Mouse (Mus musculus) B cell, adult 2 months (primary cell): Measurements from ENCODE around the gene Bicra.

Source experiments
- DNase-seq, 2 experiments: peaks; one replicate each; pipeline ENCODE4 v3.0.0; 2022

Gene Bicra

DNA sequence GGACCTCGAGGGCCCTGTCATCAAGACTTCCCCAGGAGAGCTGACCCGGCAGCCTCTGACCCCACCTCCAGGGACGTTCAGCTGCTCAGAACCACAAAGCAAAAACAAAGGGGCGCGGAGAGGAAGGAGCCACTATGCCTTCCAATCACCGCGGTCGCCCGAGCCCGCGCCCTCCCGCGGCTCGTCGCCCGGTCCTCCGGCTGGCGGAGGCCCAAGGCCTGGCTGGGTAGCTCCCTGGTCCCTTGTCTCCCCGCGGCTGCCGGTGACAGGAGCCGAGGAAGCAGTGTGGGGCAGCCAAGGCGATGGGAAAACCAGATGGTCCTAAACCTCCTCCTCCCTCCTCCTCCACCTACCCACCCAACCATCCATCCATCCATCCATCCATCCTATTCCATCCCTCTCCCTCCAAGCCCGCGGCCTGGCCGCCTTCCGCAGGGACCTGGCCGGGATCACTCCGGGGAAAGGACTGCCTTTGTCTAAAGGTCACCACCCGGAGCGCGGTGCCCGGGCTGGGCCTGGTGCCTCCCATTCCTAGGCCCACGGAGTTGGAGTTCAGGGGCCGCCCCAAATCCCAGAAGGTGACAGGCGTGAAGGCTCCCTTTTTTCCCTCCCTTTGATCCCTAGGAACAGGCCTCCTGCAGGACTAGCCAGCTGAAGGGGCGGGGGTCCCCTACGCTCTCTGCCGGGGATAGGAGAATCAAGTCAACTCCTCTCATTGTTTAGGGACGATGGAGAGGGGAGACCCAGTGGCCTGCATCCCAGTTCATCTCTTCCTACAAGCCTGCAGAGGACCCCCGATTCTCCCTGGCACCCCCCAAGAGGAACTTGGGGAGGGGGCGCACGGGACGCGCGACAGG lies 1.0 kb downstream of the Bicra start:
- peak; percentile 71 to 75 for DNase-seq

DNA sequence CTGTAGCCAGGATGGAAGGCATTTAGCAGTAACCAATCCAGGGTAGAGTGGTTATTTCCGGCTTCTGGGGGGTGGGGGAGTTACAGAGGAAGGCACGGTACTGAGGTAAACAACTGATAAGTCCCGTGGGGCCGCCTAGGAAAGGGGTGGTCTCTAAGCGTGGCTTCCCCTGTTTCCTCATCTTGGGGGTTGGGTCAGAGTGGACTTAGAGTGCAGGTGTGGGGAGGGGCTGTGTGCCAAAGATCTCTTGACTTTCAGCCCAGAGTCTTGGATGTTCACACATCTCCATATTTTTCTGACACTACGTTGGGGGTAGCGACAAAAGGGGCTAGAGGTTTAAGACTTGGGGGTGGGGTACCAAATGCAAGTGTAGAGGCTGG lies 1.6 kb downstream of the Bicra start:
- peak; percentile 83 to 87 for DNase-seq

DNA sequence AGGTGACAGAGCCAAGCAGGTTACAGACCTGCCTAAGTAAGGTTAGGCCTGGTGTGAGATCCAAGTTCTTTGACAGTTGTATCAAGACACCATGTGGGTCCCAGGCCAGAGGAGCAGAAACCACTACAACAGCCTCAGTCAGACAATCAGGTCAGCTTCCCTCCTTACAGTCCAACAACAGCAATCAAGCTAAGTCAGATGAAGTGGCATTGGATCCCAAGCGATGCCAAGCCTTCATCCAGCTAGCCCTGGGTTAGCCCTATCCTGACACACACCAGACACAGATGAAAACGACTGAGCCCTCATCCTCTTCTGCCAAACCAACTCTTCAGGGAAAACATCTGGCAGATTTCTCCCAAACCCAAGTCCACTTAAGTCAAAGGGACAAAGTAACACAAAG lies 2.2 kb downstream of the Bicra start:
- peak in 1 of 2 experiments; percentile 17 for DNase-seq

DNA sequence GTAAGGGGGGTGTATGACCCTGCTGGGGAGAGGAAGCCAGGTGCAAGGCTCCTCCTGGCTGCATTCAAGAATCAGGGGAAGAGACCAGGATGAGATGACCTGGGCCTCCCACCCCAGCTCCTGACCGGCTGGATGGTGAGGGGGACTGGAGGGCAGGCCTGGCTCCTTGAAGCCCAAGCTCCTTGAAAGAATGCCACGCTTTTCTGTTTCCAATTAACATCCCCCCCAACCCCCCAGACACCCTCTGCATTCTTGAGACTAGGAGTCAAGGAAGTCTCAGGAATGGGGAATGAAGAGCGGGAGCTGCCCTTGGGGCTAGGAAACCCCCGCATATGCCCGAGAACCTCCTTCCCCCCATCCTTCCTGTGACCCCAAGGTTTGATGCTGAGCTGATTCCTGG lies 3.2 kb downstream of the Bicra start:
- DNase-seq: no peak

DNA sequence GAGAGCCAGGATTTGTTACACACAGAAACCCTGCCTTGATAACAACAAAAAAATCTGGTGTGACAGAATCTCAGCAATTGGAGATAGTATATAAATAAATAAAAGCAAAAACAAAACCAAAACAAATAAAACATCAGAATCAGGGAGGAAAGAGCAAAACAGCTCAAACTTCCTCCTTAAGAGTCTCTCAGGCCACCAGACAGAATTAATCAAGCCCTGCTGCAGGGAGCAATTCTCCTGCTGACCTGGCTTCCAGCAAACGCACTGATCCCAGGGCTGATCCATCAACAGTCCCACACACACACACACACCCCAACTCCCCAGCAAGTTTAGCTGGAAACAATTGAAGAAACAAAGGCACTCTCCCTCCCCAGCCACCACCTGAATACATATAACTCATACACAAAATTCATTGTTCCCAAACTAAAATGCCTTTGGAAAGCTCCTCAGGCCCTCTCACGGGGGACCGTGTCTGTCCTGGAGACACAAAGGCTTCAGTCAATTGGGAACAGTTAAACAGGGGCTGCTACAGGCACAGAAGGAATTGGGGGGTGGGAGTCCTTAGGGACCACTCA lies 3.8 kb downstream of the Bicra start:
- no peak for DNase-seq

DNA sequence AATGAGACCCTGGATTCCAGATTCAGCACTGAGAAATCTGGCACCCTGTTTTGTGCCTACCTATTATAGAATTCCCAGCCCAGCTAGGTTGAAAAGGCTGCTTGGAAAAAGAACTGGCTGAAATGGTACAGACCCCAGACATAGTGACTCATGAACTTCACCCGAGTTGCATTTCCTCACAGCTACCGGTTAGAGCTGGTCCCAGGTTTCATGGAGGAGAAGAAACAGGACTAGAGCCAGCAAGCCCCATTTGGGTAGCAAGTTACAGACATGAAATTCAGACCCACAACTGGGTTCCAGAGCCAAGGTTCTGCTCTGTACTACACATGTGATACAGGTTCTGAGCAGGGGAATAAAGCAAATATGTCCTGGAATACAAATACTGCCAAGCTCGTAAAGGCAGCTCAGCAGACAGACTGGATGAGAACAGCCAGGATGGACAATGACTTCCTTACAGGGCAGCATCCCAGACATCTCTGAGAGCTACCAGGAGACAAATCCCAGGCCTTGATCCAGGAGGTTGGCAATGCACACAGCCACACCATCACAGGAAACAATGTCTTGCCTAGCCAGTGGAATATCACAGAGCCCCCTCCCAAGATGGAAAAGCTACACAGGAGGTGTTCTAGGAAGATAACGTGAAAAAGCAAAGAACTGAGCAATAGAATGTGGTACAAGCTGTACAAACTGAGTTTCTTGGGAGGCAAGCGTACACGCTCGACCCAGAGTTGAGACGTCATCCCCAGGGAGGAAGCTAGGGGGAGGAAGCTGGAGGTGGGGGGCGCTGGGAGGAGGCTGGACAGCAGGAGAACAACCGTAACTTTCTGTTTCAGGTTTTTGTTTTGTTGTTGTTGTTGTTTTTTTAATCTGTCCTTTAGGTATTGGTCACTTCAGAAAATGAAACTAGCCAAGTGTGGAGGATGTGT lies 4.6 kb downstream of the Bicra start:
- DNase-seq: no peak

DNA sequence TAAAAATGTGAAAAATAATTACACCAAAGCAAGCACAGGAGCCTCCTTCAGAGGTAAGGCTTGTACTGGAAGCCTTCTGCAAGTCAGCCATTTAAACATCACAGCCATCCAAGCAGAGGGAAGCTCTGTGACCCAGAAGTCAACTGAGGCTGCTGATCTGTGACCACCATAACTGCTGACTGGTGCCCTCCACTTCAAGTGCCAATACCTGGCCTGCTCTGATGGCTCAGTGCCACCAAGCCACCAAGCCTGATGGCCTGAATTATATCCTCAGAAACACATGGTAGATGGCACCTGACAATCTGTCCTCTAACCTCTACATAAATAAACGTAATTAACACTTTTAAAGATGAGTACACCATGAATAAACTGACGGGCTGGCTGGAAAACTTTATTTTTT lies 6.5 kb downstream of the Bicra start:
- no peak for DNase-seq

DNA sequence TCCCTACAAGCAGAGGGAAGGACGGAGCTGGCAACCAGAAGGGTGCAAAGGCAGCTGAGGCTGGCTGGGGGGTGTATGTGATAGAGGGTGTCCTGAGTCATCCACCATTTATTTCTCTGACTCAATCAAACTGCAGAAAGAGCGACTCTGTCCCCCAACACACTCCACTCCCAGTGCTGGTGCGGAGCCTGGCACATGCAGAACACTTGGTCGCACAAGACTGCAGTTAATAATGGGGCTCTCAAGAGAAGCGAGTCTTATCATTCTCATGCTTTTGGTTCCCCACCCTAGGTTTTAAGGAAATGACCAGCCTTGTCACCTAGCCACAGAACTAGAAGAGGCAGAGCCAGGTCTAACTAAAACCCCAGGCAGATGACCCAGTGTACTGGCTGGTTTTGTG lies 8.4 kb downstream of the Bicra start:
- DNase-seq: no peak

DNA sequence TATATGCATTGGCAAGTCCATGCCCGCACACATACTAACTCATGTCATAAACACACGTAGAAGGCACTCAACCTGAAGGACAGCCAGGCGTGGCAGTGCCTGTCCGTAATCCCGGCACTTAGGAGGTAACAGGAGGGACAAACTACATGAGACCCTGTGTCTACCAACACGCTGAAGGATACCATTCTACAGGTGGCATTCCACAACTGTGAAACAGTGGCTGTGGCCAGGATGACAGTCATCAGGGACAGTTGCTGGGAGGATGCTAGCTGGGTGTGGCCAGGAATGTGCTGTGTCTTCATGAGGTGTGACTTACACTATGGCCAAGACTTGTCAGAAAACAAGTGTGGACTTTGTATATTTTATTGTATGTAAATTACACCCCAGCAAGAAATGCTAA lies 10.7 kb downstream of the Bicra start:
- DNase-seq: no peak

DNA sequence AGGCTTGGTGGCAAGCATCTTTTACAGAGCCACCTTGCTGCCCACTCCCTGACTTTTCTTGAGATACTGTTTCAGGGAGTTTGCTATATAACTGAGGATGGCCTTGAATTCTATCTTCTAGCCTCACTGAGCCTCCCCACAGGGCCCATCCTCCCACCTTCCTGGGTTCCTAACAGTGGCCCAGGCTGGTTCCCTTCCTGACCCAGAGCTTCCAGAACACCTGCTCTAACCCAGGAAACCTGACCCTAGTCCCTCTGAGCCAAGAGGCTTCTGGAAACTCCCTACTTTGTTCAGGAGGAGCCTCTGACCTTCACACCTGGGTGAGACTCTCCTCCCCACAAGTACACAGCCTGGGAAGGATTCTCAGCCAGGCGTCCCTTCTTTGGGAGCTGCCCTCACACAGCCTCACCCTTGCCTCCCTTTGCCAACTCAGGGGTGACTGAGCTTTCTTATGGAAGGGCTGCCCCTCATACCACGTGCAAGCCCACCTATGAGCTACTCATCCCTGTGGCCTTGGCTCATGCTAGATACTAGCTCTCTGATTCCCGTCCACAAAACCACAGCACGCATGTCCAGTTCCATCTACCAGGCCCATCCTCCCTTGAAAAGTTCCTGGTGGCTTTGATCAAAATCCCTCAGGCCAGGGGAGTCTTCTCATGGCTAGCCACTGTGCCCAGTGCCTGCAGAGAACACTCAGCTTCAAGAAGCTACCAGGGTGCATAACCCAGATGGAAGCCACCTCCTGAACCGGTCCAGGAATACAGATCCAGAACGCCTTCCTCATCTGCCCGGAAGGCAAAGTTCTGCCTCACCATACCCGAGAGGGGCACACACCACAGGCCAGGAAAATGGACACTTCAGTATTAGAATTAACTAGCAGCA lies 13.9 kb downstream of the Bicra start:
- no peak for DNase-seq

DNA sequence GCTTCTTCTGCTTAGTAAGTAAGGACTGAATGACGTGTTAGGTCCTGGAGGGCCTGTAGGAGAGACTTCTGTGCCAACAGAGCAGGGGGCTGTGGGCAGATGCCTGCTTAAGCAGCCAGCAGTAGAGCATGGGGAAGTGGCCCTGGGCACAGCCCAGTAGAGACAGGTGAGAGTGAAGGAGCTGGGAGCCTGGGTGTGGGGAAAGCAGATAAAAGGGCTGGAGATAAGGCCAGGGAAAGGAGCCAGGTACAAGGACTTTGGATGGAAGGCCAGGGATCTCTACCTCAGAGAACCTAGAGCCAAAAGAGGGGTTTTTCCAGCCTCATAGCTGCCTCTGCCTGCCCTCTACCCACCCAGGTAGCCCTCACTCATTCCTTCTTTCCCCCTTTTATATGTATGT lies 14.7 kb downstream of the Bicra start:
- no peak for DNase-seq

DNA sequence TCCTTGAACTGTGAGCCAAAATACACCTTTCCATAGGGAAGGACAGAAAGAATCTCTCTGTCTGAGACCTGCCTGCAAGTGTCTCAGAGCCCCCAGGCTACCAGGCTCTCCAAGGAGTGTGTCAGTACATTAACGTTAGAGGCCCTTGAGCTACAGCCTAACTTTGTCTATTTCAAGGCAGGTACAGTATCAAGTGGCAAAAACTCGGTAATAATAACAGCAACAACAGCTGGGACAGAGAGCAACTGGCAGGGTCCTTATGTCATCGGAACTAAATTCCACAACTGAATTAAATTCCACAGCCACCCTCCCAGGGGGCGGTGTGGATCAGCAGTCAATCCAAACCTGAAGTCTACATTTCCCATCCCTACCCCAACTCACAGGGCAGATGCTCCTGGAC lies 16.6 kb downstream of the Bicra start:
- no peak for DNase-seq

DNA sequence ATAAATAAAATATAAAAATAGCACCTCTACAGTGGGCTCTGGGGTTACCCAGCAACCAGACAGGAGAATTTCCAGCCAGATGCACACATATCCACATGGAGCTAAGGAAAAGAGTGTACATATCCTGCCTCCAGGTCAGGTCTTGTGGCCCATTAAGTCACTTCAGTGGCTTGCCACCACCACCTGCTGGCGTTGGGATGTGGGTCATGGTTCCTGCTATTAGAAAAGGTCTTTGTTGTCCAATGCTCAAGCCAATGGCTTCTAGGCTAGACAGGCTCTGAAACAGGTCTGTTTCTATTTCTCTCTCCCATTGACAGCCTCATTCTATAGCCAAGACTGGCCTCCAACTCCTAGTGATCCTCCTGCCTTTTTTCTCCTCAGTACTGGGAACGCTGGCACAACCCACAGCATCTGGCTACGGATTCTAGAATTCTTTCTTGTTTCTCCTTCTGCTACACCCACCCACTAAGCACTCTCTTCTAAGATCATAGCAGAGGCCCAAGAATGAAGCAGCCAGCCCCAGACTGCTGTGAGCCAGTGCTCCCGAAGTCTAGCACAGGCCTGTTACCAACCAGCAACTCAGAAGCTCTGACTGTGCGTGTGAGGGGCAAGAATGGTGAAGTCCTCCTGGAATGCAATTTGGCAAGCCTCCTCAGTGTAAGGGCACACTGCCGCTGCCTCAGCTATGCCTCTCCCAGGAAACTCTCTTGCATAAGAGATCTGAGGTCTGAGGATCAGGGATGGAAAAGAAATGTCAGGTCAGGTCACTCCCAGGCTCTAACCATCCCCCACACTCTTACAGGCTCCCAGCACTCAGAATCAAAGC lies 19.4 kb downstream of the Bicra start:
- DNase-seq: no peak

DNA sequence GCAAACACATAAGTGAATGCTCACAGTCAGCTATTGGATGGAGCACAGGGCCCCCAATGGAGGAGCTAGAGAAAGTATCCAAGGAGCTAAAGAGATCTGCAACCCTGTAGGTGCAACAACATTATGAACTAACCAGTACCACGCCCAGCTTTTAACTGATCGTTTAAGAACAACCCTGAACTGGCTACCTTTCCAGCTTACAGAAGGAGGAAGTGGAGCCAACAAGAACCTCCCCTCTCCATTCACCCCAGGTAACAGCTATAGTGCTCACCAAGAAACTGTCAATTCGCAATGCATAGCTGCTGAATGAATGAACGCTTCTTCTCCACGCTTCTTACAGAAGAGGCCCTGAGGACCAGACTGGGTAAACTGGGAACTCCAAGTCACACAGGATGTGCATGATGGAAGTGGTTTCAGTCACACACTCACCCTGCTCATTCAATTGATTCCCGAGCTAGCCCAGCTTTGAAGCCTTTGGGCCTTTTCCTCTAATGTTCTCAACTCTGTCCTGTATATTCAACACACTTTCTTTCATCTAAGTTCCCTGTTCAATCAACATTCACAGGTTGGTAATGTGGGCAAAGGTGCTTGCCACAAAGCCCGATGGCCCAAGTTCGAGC lies 23.0 kb downstream of the Bicra start:
- no peak for DNase-seq

DNA sequence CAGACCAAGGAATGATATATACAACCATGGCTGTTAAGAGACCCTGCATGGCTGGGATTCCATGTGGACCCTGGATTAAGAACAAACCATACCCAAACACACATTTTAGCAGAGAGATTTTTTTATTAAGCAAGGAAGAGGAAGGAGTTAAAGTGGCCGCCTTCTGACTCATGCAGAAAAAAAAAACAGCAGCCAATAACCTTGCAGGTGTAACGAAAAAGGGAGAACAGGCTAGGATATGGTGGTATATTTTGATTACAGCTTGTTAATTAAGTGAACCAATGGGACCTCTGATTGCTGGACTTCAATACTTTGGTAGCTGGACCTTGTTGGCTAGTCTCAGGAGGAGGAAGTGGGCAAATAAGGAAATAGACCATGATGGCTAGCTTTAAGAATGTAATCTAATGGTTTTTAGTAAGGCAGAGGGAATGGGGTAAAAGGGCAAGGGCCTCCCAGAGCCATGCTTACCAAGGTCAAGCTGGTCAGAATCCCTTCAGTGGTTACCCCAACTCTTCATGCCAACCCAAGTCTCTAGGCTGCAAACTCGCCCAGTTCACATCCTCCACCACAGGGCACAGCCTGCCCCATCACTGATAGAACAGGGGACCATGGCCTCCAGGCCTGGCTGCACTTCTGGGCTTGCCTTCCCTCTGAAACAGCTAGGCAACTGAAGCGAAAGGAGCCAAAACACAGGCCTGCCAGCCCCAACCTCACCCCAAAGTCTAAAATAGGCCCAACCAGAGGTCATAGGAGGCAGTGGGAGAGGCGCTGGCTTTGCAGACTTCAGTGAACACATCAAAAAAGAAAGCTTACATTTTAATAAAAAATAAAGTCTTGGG lies 28.2 kb downstream of the Bicra start:
- no peak for DNase-seq

DNA sequence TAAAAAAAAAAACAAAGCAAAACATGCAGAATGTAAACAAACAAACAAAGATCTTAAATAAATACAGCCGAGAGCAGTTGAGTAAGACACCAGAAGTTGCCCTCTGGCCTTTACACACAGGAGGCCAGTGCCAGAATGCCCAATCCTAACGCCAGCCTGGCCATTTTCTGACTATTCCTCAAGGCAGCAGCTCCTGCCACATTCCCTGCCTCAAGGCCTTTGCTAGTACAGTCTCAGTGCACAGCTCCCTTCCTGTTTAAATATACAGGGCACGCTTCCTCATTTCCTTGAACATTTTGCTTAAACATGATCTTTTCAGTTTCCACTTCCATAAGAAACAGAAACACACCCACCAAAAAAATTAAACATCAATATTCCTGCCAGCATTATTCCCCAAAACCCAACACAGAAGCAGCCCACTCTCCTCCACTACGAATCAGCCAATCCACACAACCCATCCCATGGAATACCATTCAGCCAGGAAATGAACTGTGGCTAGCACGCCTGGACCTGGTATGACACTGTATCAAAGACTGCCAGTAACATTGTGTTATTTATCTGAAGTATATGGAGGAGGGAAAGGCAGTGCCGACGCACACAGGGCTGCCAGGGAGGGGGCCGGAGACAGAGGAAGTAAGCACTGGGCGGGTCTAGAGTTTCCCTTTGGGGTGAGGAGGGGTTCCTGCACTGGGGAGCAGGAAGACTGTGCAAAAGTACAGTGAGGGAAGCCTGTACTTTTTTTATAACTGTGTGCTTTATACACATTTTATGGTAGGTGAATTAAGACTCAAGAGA lies 29.5 kb downstream of the Bicra start:
- peak; percentile 67 to 75 for DNase-seq

DNA sequence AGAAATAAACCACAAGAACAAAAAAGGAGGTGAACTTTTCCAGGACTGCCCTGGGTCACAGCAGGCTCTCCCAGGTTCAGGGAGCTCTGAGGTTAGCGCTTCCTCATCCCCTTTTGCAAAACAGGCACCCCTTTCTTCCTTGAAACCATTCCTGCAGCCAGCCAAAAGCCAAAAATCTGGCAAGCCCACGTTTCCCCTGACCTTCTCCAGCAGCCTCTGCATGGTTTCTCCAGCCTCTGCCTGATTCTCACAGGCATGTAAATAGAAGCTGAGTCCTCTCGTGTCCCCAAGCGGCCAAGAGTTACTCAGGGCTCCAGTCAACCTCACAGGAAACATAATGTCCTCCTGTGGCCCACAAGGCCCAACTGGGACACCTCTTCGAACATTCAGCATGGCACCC lies 32.3 kb downstream of the Bicra start:
- peak in 1 of 2 experiments; percentile 11 for DNase-seq

DNA sequence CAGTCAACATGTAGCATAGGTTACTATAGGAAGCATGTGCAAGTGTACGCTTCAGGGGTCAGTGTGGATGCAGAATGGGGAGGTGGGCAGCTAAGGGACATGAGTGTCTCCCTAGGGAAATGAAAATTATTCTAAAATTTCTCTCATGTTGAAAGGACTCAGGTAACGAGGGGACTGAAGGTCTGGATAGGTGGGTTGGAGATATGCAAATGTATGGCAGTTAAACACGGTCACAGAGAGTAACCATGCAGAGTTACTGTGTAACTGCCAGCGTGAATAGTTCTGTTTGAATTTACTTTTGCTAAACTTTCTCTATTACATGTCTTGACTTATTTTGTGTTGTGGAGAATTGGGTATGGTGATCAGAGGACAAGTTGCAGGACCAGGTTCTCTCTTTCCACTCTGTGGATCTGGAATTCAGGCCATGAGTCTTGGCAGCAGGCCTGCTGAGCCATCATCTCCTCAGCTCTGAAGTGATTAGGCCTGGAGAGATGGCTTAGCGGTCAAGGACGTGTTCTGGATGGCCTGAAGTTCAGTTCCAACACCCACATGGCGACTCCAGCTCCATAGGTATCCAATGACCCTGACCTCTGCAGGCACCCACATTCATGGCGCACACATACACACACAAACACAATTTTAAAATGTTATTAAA lies 33.1 kb downstream of the Bicra start:
- peak in 1 of 2 experiments; percentile 26 for DNase-seq
